Mouse (Mus musculus) thymus, adult 2 months (tissue): ENCODE measurements around the gene Efhd2.

Source experiments
- CTCF ChIP-seq: fragments of 200-500 bp; IDR thresholded peaks from 2 replicates; pipeline ENCODE4 v1.5.1; 2012; ENCODE audit warnings: mild to moderate bottlenecking, control low read depth, low read length, moderate library complexity, borderline replicate concordance; ENCODE audit not compliant: control insufficient read depth, poor library complexity, insufficient read depth; ENCODE audit errors: extremely low read depth
- POLR2A ChIP-seq: fragments of 200-500 bp; IDR thresholded peaks from 2 replicates; pipeline ENCODE4 v1.6.1; 2012; ENCODE audit warnings: mild to moderate bottlenecking, low read length, control low read depth, moderate library complexity; ENCODE audit not compliant: control insufficient read depth, poor library complexity, insufficient read depth; ENCODE audit errors: extremely low read depth

DNA sequence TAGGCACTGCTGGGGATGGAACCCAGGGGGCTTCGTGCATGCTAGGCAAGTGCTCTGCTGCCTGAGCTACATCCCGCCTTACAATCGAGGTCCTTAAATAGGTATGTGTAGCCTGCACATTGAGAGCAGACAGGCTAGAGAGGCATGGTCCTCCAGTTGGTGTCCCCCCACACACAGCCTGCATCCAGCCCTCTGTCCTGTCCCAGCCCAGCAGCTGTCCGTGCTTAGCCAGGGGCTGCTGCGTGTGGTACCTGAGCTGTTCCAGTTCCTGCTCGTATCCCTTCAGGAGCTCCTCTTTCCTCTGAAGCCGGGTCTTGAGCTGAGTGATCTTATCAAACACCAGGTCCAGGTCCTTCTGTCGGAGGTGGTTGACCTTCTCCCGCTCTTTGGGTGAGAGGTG, 30.0 kb upstream of the Efhd2 start:
- TF ChIP-seq POLR2A: no peak
- no peak for TF ChIP-seq CTCF
